Mouse (Mus musculus) olfactory bulb, adult 2 months (tissue): ENCODE data around the gene Casp7. TPM values are rescaled to one million over a fixed set of nuclear protein-coding genes. Genes with fewer than 3 reads are reported as not detected.

Source experiments
- H3K27ac ChIP-seq: fragments of 200-500 bp; 2 replicates; pipeline ENCODE4 v1.5.1; 2012; ENCODE audit warnings: low read depth, low read length; ENCODE audit not compliant: insufficient read depth
- H3K4me1 ChIP-seq: fragments of 200-500 bp; 2 replicates; pipeline ENCODE4 v1.6.1; 2012; ENCODE audit warnings: low read length; ENCODE audit not compliant: control insufficient read depth, insufficient read depth
- H3K4me3 ChIP-seq: fragments of 200-500 bp; 2 replicates; pipeline ENCODE4 v1.5.1; 2012; ENCODE audit warnings: mild to moderate bottlenecking, low read depth, low read length, moderate library complexity; ENCODE audit not compliant: insufficient read depth
- CTCF ChIP-seq: fragments of 200-500 bp; IDR thresholded peaks from 2 replicates; pipeline ENCODE4 v1.5.1; 2012; ENCODE audit warnings: low read depth, mild to moderate bottlenecking, low read length, moderate library complexity; ENCODE audit not compliant: insufficient read depth
- POLR2A ChIP-seq: fragments of 200-500 bp; IDR thresholded peaks from 2 replicates; pipeline ENCODE4 v1.6.1; 2012; ENCODE audit warnings: mild to moderate bottlenecking, low read depth, low read length, moderate library complexity; ENCODE audit not compliant: insufficient read depth
- WGBS: fragments of 180-500 bp; shearing (Covaris S2); methylation state at CpG from one replicate; pipeline ENCODE4 v1.1.7; 2018; 5-methylcytosine and 5-hydroxymethylcytosine counted together
- polyA plus RNA-seq: library from polyadenylated mRNA; stranded (reverse); fragments of >200 nt; gene quantifications from 2 replicates; pipeline ENCODE4 v1.2.4, GENCODE M21; 2012; ENCODE audit warnings: low replicate concordance; ENCODE audit not compliant: missing spikeins, insufficient read depth, insufficient read length

Gene Casp7
- polyA plus RNA-seq, 1 experiment, result not detected

- H3K4me3 ChIP-seq, result no peak overlapping the region
- no peak overlapping the region for H3K27ac ChIP-seq
- WGBS, result 86% methylated on average over 8 of the region's 8 CpGs
- peaks cover 11% of the 10 kb centered on the region for H3K4me1 ChIP-seq
- TF ChIP-seq POLR2A, result no peak
- no peak for TF ChIP-seq CTCF
These were observed 52.6 kb downstream of the Casp7 start for GRCm38 (mm10) chr19:56449537-56449936.

GRCm38 (mm10) chr19:56450892-56451291 is 54.0 kb downstream of the Casp7 start:
- no peak overlapping the region for H3K4me3 ChIP-seq
- H3K4me1 ChIP-seq, result peaks cover 11% of the 10 kb centered on the region
- 32% methylated on average over 5 of the region's 5 CpGs for WGBS
- TF ChIP-seq POLR2A, result no peak
- no peak for TF ChIP-seq CTCF
- H3K27ac ChIP-seq, result no peak overlapping the region

- TF ChIP-seq POLR2A (no peak), CTCF (no peak)
- no peak overlapping the region for H3K4me3 ChIP-seq
- peaks cover 11% of the 10 kb centered on the region for H3K4me1 ChIP-seq
- no peak overlapping the region for H3K27ac ChIP-seq
- 59% methylated on average over 4 of the region's 4 CpGs for WGBS
These were observed 54.9 kb downstream of the Casp7 start for GRCm38 (mm10) chr19:56451867-56452266.

GRCm38 (mm10) chr19:56452421-56452820 is 55.5 kb downstream of the Casp7 start:
- TF ChIP-seq POLR2A (no peak), CTCF (no peak)
- 65% methylated on average over 2 of the region's 2 CpGs for WGBS
- H3K4me3 ChIP-seq, result no peak overlapping the region
- H3K4me1 ChIP-seq, result peaks cover 11% of the 10 kb centered on the region
- no peak overlapping the region for H3K27ac ChIP-seq

- peaks cover 11% of the 10 kb centered on the region for H3K4me1 ChIP-seq
- H3K4me3 ChIP-seq, result no peak overlapping the region
- 92% methylated on average over 4 of the region's 4 CpGs for WGBS
- no peak overlapping the region for H3K27ac ChIP-seq
- no peak for TF ChIP-seq POLR2A
- TF ChIP-seq CTCF, result no peak
These were observed 57.9 kb downstream of the Casp7 start for GRCm38 (mm10) chr19:56454862-56455261.

- Histone ChIP-seq H3K4me1 (peaks cover 11% of the 10 kb centered on the region), H3K27ac (no peak overlapping the region), H3K4me3 (no peak overlapping the region)
- no peak for TF ChIP-seq POLR2A
- TF ChIP-seq CTCF, result no peak
- 85% methylated on average over 2 of the region's 2 CpGs for WGBS
These were observed 58.4 kb downstream of the Casp7 start for GRCm38 (mm10) chr19:56455369-56455768.

GRCm38 (mm10) chr19:56457569-56457968 is 60.6 kb downstream of the Casp7 start:
- 92% methylated on average over 4 of the region's 4 CpGs for WGBS
- Histone ChIP-seq H3K27ac (no peak overlapping the region), H3K4me3 (no peak overlapping the region), H3K4me1 (peaks cover 10% of the 10 kb centered on the region)
- no peak for TF ChIP-seq POLR2A
- no peak for TF ChIP-seq CTCF

- H3K27ac ChIP-seq, result no peak overlapping the region
- no peak overlapping the region for H3K4me3 ChIP-seq
- TF ChIP-seq CTCF (no peak), POLR2A (no peak)
- 86% methylated on average over 10 of the region's 10 CpGs for WGBS
- H3K4me1 ChIP-seq, result peaks cover 6% of the 10 kb centered on the region; the same call in 1 of the 2 replicates
These were observed 62.5 kb downstream of the Casp7 start for GRCm38 (mm10) chr19:56459154-56460050.

GRCm38 (mm10) chr19:56460241-56460640 is 63.3 kb downstream of the Casp7 start:
- H3K4me3 ChIP-seq, result no peak overlapping the region
- TF ChIP-seq POLR2A, result no peak
- TF ChIP-seq CTCF, result no peak
- H3K4me1 ChIP-seq, result peaks cover 6% of the 10 kb centered on the region; the same call in 1 of the 2 replicates
- no peak overlapping the region for H3K27ac ChIP-seq
- WGBS, result 79% methylated on average over 2 of the region's 2 CpGs
